Mouse (Mus musculus) MEL (cell line): Measurements from ENCODE around the gene Tle3. TPM values are rescaled to one million over a fixed set of nuclear protein-coding genes. Genes with fewer than 3 reads are reported as not detected.

ENCODE experiments used
- DNase-seq: peaks from one replicate; pipeline ENCODE4 v3.0.0; 2011; ENCODE audit warnings: low read depth, low spot score
- H3K27ac ChIP-seq: 2 replicates; pipeline ENCODE4 v1.5.1; 2012; ENCODE audit warnings: low read depth, mild to moderate bottlenecking, control low read depth, low read length, moderate library complexity; ENCODE audit not compliant: control insufficient read depth
- H3K27me3 ChIP-seq, 2 experiments: fragments of 150-350 bp in 1 of 2; sonication (generic) in 1 of 2; 2 replicates each; pipeline ENCODE4 v1.6.1; 2012; ENCODE audit warnings: low read length in 2 of 2, mild to moderate bottlenecking in 2 of 2, improper control_type of control experiment in 1 of 2, moderate library complexity in 1 of 2; ENCODE audit not compliant: insufficient read depth in 2 of 2, control insufficient read depth in 1 of 2
- H3K36me3 ChIP-seq, 2 experiments: 2 replicates each; pipeline ENCODE4 v1.6.1; 2012 to 2014; ENCODE audit warnings: low read length in 2 of 2, improper control_type of control experiment in 1 of 2, inconsistent platforms in 1 of 2, mild to moderate bottlenecking in 1 of 2; ENCODE audit not compliant: insufficient read depth in 2 of 2, control insufficient read depth in 1 of 2
- H3K4me1 ChIP-seq, 2 experiments: fragments of 150-350 bp in 1 of 2; sonication (generic) in 1 of 2; 2 replicates each; pipeline ENCODE4 v1.6.1; 2012; ENCODE audit warnings: low read length in 2 of 2, improper control_type of control experiment in 1 of 2, mild to moderate bottlenecking in 1 of 2; ENCODE audit not compliant: insufficient read depth in 2 of 2, control insufficient read depth in 1 of 2
- H3K4me3 ChIP-seq, 2 experiments: fragments of 150-350 bp in 1 of 2; sonication (generic) in 1 of 2; 2 replicates each; pipeline ENCODE4 v1.5.1; 2012; ENCODE audit warnings: low read depth in 2 of 2, low read length in 2 of 2, mild to moderate bottlenecking in 2 of 2, moderate library complexity in 2 of 2, control low read depth in 1 of 2, improper control_type of control experiment in 1 of 2; ENCODE audit not compliant: control insufficient read depth in 1 of 2, insufficient read depth in 1 of 2
- H3K79me2 ChIP-seq: 2 replicates; pipeline ENCODE4 v1.6.1; 2012; ENCODE audit warnings: mild to moderate bottlenecking, low read length, moderate library complexity; ENCODE audit not compliant: control insufficient read depth, poor library complexity, insufficient read depth
- H3K9ac ChIP-seq: 2 replicates; pipeline ENCODE4 v1.6.1; 2012; ENCODE audit warnings: low read depth, mild to moderate bottlenecking, control low read depth, low read length, moderate library complexity; ENCODE audit not compliant: control insufficient read depth, poor library complexity, severe bottlenecking
- H3K9me3 ChIP-seq: fragments of 150-350 bp; sonication (generic); replicated peaks from 2 replicates; pipeline ENCODE4 v1.6.1; 2012; ENCODE audit warnings: mild to moderate bottlenecking, low read length, improper control_type of control experiment, moderate library complexity; ENCODE audit not compliant: insufficient read depth
- BHLHE40 ChIP-seq: IDR thresholded peaks from 2 replicates; pipeline ENCODE4 v1.6.1; 2012; ENCODE audit warnings: low read depth, mild to moderate bottlenecking, inconsistent platforms, low read length, improper control_type of control experiment, borderline replicate concordance
- CHD1 ChIP-seq: IDR thresholded peaks from 2 replicates; pipeline ENCODE4 v1.6.1; 2012; ENCODE audit warnings: low read depth, mild to moderate bottlenecking, inconsistent platforms, low read length, improper control_type of control experiment
- ELF1 ChIP-seq: IDR thresholded peaks from 2 replicates; pipeline ENCODE4 v1.6.1; 2014; ENCODE audit warnings: low read depth, mild to moderate bottlenecking, inconsistent platforms, low read length, improper control_type of control experiment, moderate library complexity
- EP300 ChIP-seq, 2 experiments: IDR thresholded peaks; 2 replicates each; pipeline ENCODE4 v1.6.1; 2011; ENCODE audit warnings: improper control_type of control experiment in 2 of 2, low read length in 2 of 2, low read depth in 1 of 2, mild to moderate bottlenecking in 1 of 2
- HCFC1 ChIP-seq: IDR thresholded peaks from 2 replicates; pipeline ENCODE4 v1.6.1; 2012; ENCODE audit warnings: low read depth, mild to moderate bottlenecking, inconsistent platforms, low read length, improper control_type of control experiment, moderate library complexity
- JUND ChIP-seq: IDR thresholded peaks from 2 replicates; pipeline ENCODE4 v1.6.1; 2011; ENCODE audit warnings: low read depth, mild to moderate bottlenecking, improper control_type of control experiment, low read length
- MEF2A ChIP-seq: IDR thresholded peaks from 2 replicates; pipeline ENCODE4 v1.6.1; 2014; ENCODE audit warnings: low read depth, mild to moderate bottlenecking, inconsistent platforms, low read length, improper control_type of control experiment; ENCODE audit not compliant: poor library complexity, insufficient replicate concordance, severe bottlenecking; ENCODE audit errors: extremely low read depth
- MYB ChIP-seq: IDR thresholded peaks from 2 replicates; pipeline ENCODE4 v1.6.1; 2011; ENCODE audit warnings: mild to moderate bottlenecking, low read depth, low read length, improper control_type of control experiment
- NELFE ChIP-seq: IDR thresholded peaks from 2 replicates; pipeline ENCODE4 v1.6.1; 2011; ENCODE audit warnings: low read depth, low read length, improper control_type of control experiment
- POLR2AphosphoS2 ChIP-seq: IDR thresholded peaks from 2 replicates; pipeline ENCODE4 v1.6.1; 2011; ENCODE audit warnings: low read length, improper control_type of control experiment
- RAD21 ChIP-seq: IDR thresholded peaks from 2 replicates; pipeline ENCODE4 v1.6.1; 2011; ENCODE audit warnings: mild to moderate bottlenecking, low read depth, low read length, improper control_type of control experiment
- RCOR1 ChIP-seq: IDR thresholded peaks from 2 replicates; pipeline ENCODE4 v1.6.1; 2012; ENCODE audit warnings: low read depth, mild to moderate bottlenecking, inconsistent platforms, low read length, improper control_type of control experiment
- SIN3A ChIP-seq: IDR thresholded peaks from 2 replicates; pipeline ENCODE4 v1.6.1; 2012; ENCODE audit warnings: low read length, improper control_type of control experiment, inconsistent platforms
- SMC3 ChIP-seq: IDR thresholded peaks from 2 replicates; pipeline ENCODE4 v1.6.1; 2011; ENCODE audit warnings: low read depth, low read length, improper control_type of control experiment
- TAL1 ChIP-seq: IDR thresholded peaks from 2 replicates; pipeline ENCODE4 v1.6.1; 2012; ENCODE audit warnings: mild to moderate bottlenecking, inconsistent platforms, low read length, moderate library complexity, mixed read lengths
- TBP ChIP-seq: IDR thresholded peaks from 2 replicates; pipeline ENCODE4 v1.8.0; 2011; ENCODE audit warnings: low read depth, low read length, improper control_type of control experiment
- TCF12 ChIP-seq: IDR thresholded peaks from 2 replicates; pipeline ENCODE4 v1.6.1; 2014; ENCODE audit warnings: low read depth, mild to moderate bottlenecking, inconsistent platforms, low read length, improper control_type of control experiment, moderate library complexity
- UBTF ChIP-seq: IDR thresholded peaks from 2 replicates; pipeline ENCODE4 v1.6.1; 2012; ENCODE audit warnings: low read depth, mild to moderate bottlenecking, inconsistent platforms, low read length, improper control_type of control experiment, moderate library complexity, borderline replicate concordance; ENCODE audit not compliant: insufficient read depth
- USF1 ChIP-seq: IDR thresholded peaks from 2 replicates; pipeline ENCODE4 v1.6.1; 2014; ENCODE audit warnings: low read depth, mild to moderate bottlenecking, inconsistent platforms, low read length, improper control_type of control experiment, moderate library complexity
- ZC3H11A ChIP-seq: IDR thresholded peaks from 2 replicates; pipeline ENCODE4 v1.6.1; 2012; ENCODE audit warnings: low read depth, mild to moderate bottlenecking, inconsistent platforms, low read length, improper control_type of control experiment
- ZKSCAN1 ChIP-seq: IDR thresholded peaks from 2 replicates; pipeline ENCODE4 v1.6.1; 2012; ENCODE audit warnings: low read depth, mild to moderate bottlenecking, inconsistent platforms, low read length, improper control_type of control experiment, moderate library complexity
- ZMIZ1 ChIP-seq: IDR thresholded peaks from 2 replicates; pipeline ENCODE4 v1.6.1; 2012; ENCODE audit warnings: low read depth, mild to moderate bottlenecking, inconsistent platforms, low read length, improper control_type of control experiment, moderate library complexity
- ZNF384 ChIP-seq: IDR thresholded peaks from 2 replicates; pipeline ENCODE4 v1.6.1; 2012; ENCODE audit warnings: low read depth, mild to moderate bottlenecking, inconsistent platforms, low read length, improper control_type of control experiment
- polyA plus RNA-seq, 2 experiments: library from polyadenylated mRNA; stranded (reverse) in 1 of 2; unstranded in 1 of 2; fragments of >175 nt in 1 of 2; fragments of >200 nt in 1 of 2; gene quantifications; 2 replicates each; pipeline versions ENCODE4 v1.2.1 to v1.2.4; 2012; ENCODE audit warnings: low replicate concordance in 2 of 2, low read depth in 1 of 2; ENCODE audit not compliant: insufficient read length in 2 of 2, insufficient read depth in 1 of 2, missing spikeins in 1 of 2
- total RNA-seq: library from RNA; depleted of rRNA; stranded (reverse); fragments of 300-350 nt; gene quantifications from 2 replicates; pipeline ENCODE4 v1.2.3, GENCODE M21; 2012

The Tle3 gene
- total and polyA plus RNA-seq, 3 experiments: 20.3 to 26.8 TPM; not detected in 1

- no peak overlapping the region for H3K27ac ChIP-seq
- H3K9ac ChIP-seq: no peak overlapping the region
- no peaks in the 10 kb centered on the region for H3K36me3 ChIP-seq
- H3K9me3 ChIP-seq: no peaks in the 10 kb centered on the region
- H3K27me3 ChIP-seq: no peaks in the 10 kb centered on the region; a peak in 1 of 4 replicates
- no peak for DNase-seq
- TF ChIP-seq HCFC1 (no peak), TBP (no peak), UBTF (no peak), NELFE (no peak), ZKSCAN1 (no peak), ZC3H11A (no peak), JUND (no peak), TAL1 (no peak), POLR2AphosphoS2 (no peak), SMC3 (no peak), USF1 (no peak)
- no peak overlapping the region for H3K4me3 ChIP-seq
- no peaks in the 10 kb centered on the region for H3K79me2 ChIP-seq
- H3K4me1 ChIP-seq: no peaks in the 10 kb centered on the region
Observed at GRCm38 (mm10) chr9:61449363-61449904, 77.3 kb downstream of the Tle3 start.

- Histone ChIP-seq H3K27me3 (no peaks in the 10 kb centered on the region; a peak in 1 of 4 replicates), H3K4me1 (no peaks in the 10 kb centered on the region)
Observed at GRCm38 (mm10) chr9:61452081-61452480, 79.9 kb downstream of the Tle3 start.

More at GRCm38 (mm10) chr9:61452081-61452480, 79.9 kb downstream of the Tle3 start:
- Histone ChIP-seq H3K79me2 (no peaks in the 10 kb centered on the region), H3K4me3 (no peak overlapping the region), H3K9me3 (no peaks in the 10 kb centered on the region), H3K9ac (no peak overlapping the region), H3K27ac (no peak overlapping the region), H3K36me3 (no peaks in the 10 kb centered on the region)
- no peak for DNase-seq
- TF ChIP-seq TAL1: no peak
- no peak for TF ChIP-seq BHLHE40
- no peak for TF ChIP-seq TCF12
- TF ChIP-seq NELFE: no peak
- no peak for TF ChIP-seq ZNF384
- TF ChIP-seq SMC3: no peak
- TF ChIP-seq ZKSCAN1: no peak
- TF ChIP-seq TBP: no peak
- TF ChIP-seq CHD1: no peak
- TF ChIP-seq EP300 (IDR thresholded peaks at IDR 0.05; ENCODE audit: low read depth in 1 of 2, low read length in 2 of 2): no peak
- TF ChIP-seq MEF2A: no peak
- TF ChIP-seq RCOR1: no peak
- TF ChIP-seq ELF1: no peak
- TF ChIP-seq ZC3H11A: no peak
- TF ChIP-seq POLR2AphosphoS2: no peak
- no peak for TF ChIP-seq MYB
- no peak for TF ChIP-seq SIN3A
- TF ChIP-seq RAD21: no peak
- TF ChIP-seq ZMIZ1: no peak
